Mouse (Mus musculus) hindbrain, embryonic 10.5 days (tissue): ENCODE data around the gene Ywhag. TPM values are rescaled to one million over a fixed set of nuclear protein-coding genes. Genes with fewer than 3 reads are reported as not detected.

ENCODE experiments used
- DNase-seq: peaks from one replicate; pipeline ENCODE4 v3.0.0-alpha.2; 2017; ENCODE audit warnings: low spot score
- H3K27ac ChIP-seq: fragments of 300-500 bp; sonication (generic); 2 replicates; pipeline ENCODE4 v1.5.1; 2016; ENCODE audit warnings: mild to moderate bottlenecking, moderate library complexity
- H3K27me3 ChIP-seq: fragments of 300-500 bp; sonication (generic); 2 replicates; pipeline ENCODE4 v1.6.1; 2016; ENCODE audit warnings: mild to moderate bottlenecking; ENCODE audit not compliant: poor library complexity, insufficient read depth, severe bottlenecking
- H3K36me3 ChIP-seq: fragments of 300-500 bp; sonication (generic); 2 replicates; pipeline ENCODE4 v1.6.1; 2016; ENCODE audit warnings: mild to moderate bottlenecking, moderate library complexity
- H3K4me1 ChIP-seq: fragments of 300-500 bp; sonication (generic); replicated peaks from 2 replicates; pipeline ENCODE4 v1.6.1; 2016; ENCODE audit warnings: mild to moderate bottlenecking
- H3K4me3 ChIP-seq: fragments of 300-500 bp; sonication (generic); 2 replicates; pipeline ENCODE4 v1.5.1; 2016; ENCODE audit warnings: mild to moderate bottlenecking, moderate library complexity
- H3K9me3 ChIP-seq: fragments of 300-500 bp; sonication (generic); 2 replicates; pipeline ENCODE4 v1.6.1; 2016; ENCODE audit warnings: mild to moderate bottlenecking, moderate library complexity
- WGBS: fragments of 180-500 bp; shearing (Covaris S2); methylation state at CpG from one replicate; pipeline ENCODE4 v1.1.7; 2016; 5-methylcytosine and 5-hydroxymethylcytosine counted together
- polyA plus RNA-seq: library from polyadenylated mRNA; unstranded; fragments of >200 nt; fragmentation: Nextera tagmentation; extraction: Ambion mirVana; gene quantifications from 2 replicates; pipeline ENCODE4 v1.2.1, GENCODE M21; 2016

Ywhag gene
- polyA plus RNA-seq, 1 experiment from 2014 or later, result 348 TPM

DNA sequence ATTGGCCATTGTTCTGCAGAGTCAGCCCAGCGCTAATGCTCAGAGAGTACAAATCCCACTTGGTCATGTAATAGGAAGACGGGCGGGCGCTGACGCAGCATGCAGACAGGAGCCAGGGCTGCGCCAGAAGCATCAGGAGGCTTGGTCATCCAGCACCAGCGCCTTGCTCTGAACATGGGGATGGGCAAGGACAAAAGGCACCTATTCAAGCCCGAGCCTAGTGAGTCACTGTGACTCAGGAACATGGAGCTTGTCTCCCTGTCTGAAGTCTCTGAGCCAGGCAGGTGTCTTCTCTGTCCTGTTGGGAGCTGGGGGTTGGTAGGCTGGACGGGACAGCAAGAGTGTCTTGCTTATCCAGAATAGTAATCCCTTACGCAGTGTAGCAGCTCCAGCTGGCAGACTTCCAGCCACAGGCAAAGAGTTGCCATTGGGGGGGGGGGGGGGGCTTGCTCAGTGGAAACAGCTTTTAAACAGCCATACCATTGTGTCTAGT is 11.5 kb upstream of the Ywhag start:
- no peak for DNase-seq
- no peaks in the 10 kb centered on the region for H3K9me3 ChIP-seq
- 69% methylated on average over 10 of the region's 10 CpGs for WGBS
- no peaks in the 10 kb centered on the region for H3K36me3 ChIP-seq
- H3K27me3 ChIP-seq, result no peaks in the 10 kb centered on the region
- H3K4me1 ChIP-seq, result peaks cover 12% of the 10 kb centered on the region
- no peak overlapping the region for H3K4me3 ChIP-seq
- 0 out of 2 replicates have a peak overlapping the region, but pooled peaks have one; percentile 1 for H3K27ac ChIP-seq

- H3K4me3 ChIP-seq, result no peak overlapping the region
- H3K9me3 ChIP-seq, result no peaks in the 10 kb centered on the region
- no peak overlapping the region for H3K27ac ChIP-seq
- no peak for DNase-seq
- H3K27me3 ChIP-seq, result no peaks in the 10 kb centered on the region
- peaks cover 12% of the 10 kb centered on the region for H3K4me1 ChIP-seq
- 78% methylated on average over 6 of the region's 6 CpGs for whole genome bisulfite sequencing
- no peaks in the 10 kb centered on the region for H3K36me3 ChIP-seq
Observed at GRCm38 (mm10) chr5:135942710-135943109, 8.3 kb upstream of the Ywhag start.

DNA sequence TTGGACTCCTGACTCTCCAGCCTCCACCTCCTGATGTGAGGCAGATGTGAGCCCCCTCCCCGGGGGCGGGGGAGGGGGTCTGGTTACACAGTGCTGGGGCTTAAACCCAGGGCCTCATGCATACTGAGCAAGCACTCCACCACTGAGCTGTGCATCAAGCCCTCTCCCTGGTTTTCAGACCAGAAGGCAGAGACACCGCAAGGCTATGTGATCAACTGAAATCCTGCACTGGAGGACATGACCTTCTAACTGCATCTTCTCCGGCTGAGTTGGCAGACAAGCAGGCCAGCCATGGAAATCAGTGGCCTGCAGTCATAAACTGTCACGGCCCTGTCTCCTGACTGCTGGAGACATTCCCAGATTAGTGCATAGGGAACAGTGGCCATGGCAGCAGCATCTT is 6.2 kb upstream of the Ywhag start:
- 64% methylated on average over 5 of the region's 5 CpGs for WGBS
- no peak overlapping the region for H3K27ac ChIP-seq
- H3K4me1 ChIP-seq, result no peaks in the 10 kb centered on the region
- DNase-seq, result no peak
- no peaks in the 10 kb centered on the region for H3K27me3 ChIP-seq
- no peaks in the 10 kb centered on the region for H3K9me3 ChIP-seq
- no peak overlapping the region for H3K4me3 ChIP-seq
- no peaks in the 10 kb centered on the region for H3K36me3 ChIP-seq

GRCm38 (mm10) chr5:135935641-135936190 is 1.3 kb upstream of the Ywhag start:
- Histone ChIP-seq H3K27me3 (no peaks in the 10 kb centered on the region), H3K4me1 (peaks cover 23% of the 10 kb centered on the region), H3K4me3 (no peak overlapping the region), H3K36me3 (peaks cover 18% of the 10 kb centered on the region), H3K9me3 (no peaks in the 10 kb centered on the region), H3K27ac (peak overlapping the region; percentile 98)
- no peak for DNase-seq
- 84% methylated on average over 6 of the region's 6 CpGs for WGBS

DNA sequence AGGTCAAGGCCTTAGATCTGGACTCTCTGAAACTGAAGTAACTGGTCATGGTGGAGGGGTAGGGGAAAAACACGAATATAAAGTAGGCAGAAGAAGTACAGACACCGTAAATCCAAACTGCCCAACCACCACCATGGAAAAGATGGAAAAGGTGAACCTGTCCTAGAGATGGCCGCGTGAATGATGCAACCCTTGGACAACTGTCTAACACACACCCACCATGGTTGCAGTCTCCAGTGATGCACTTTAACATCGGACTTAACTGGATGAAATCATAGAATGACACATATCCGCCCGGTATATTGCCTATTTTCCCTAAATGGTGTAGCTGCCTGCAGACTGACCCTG is 734 bp upstream of the Ywhag start:
- Histone ChIP-seq H3K27ac (peak overlapping the region; percentile 98), H3K9me3 (no peaks in the 10 kb centered on the region), H3K36me3 (peaks cover 24% of the 10 kb centered on the region), H3K4me1 (peaks cover 23% of the 10 kb centered on the region), H3K4me3 (peak overlapping the region; percentile 94), H3K27me3 (no peaks in the 10 kb centered on the region)
- no peak for DNase-seq
- 53% methylated on average over 7 of the region's 7 CpGs for WGBS

GRCm38 (mm10) chr5:135933900-135934441 is 445 bp downstream of the Ywhag start:
- no peaks in the 10 kb centered on the region for H3K27me3 ChIP-seq
- peak overlapping the region; percentile 98 for H3K27ac ChIP-seq
- peak overlapping the region; percentile 94 for H3K4me3 ChIP-seq
- peaks cover 36% of the 10 kb centered on the region for H3K36me3 ChIP-seq
- no peaks in the 10 kb centered on the region for H3K9me3 ChIP-seq
- H3K4me1 ChIP-seq, result peaks cover 23% of the 10 kb centered on the region
- peak; percentile 70 for DNase-seq
- WGBS, result under 1% methylated on average over 35 of the region's 35 CpGs

DNA sequence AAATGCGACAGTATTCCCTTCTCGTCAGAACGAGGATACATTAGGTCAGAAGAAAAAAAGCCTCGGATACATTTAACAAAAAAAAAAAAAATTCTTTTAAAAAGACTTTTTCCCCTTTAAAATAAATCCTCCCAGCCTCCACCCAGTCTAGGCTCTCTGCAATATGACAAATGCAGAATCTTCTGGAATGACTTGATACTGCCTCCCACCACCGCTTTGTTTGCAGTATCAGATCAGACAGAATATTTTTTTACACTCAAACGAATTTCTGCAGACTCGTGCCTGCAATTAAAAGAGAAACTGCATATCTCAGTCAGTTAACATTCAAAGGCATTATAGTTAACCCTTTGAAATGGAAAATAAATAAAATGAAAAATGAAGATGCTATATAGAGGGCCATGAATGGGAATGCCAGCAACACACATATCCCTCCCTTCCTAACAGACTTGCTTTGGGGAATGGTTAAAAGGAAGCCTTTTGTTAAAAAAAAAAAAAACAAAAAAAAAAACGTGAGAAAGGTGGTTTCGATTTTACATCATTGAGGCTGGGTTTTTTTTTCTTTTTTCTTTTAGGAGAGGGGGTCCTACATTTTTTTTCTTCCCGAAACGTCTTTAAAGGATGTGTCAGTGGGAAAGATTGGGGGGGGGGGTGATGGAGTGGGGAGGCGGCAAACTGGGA is 1.1 kb downstream of the Ywhag start:
- no peak for DNase-seq
- peak overlapping the region; percentile 98 for H3K27ac ChIP-seq
- H3K27me3 ChIP-seq, result no peaks in the 10 kb centered on the region
- peak overlapping the region; percentile 94 for H3K4me3 ChIP-seq
- no peaks in the 10 kb centered on the region for H3K9me3 ChIP-seq
- H3K4me1 ChIP-seq, result peaks cover 23% of the 10 kb centered on the region
- peaks cover 41% of the 10 kb centered on the region for H3K36me3 ChIP-seq
- 18% methylated on average over 12 of the region's 12 CpGs for WGBS

DNA sequence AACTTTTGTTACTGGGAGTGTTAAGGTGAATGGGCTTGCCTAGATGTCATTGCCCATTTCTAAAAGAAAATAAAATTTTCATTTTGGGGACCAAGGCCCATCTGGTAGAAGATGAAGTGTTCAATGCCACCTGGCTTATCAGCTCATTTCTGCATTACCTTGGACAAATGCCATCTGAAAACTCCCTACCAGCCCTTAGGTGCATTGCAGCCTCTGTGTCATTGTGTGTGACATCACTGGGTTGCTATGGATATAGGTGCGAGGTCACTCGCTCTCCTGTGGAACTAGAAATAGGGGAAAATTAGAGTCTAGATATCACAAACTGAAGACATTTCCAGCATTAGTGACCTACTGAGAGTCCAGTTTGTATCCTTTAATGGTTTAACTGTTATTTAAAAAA is 2.1 kb downstream of the Ywhag start:
- H3K4me1 ChIP-seq, result peaks cover 23% of the 10 kb centered on the region
- H3K27me3 ChIP-seq, result no peaks in the 10 kb centered on the region
- no peak for DNase-seq
- H3K36me3 ChIP-seq, result peaks cover 51% of the 10 kb centered on the region
- no peak overlapping the region for H3K27ac ChIP-seq
- no peaks in the 10 kb centered on the region for H3K9me3 ChIP-seq
- 85% methylated on average over 2 of the region's 2 CpGs for WGBS
- H3K4me3 ChIP-seq, result peak overlapping the region; percentile 94

- WGBS, result 92% methylated on average over 9 of the region's 9 CpGs
- Histone ChIP-seq H3K36me3 (peaks cover 59% of the 10 kb centered on the region), H3K4me3 (no peak overlapping the region; the same call in 1 of the 2 replicates)
Observed at GRCm38 (mm10) chr5:135931526-135931925, 2.9 kb downstream of the Ywhag start.

GRCm38 (mm10) chr5:135929685-135930424 is 4.6 kb downstream of the Ywhag start:
- no peaks in the 10 kb centered on the region for H3K27me3 ChIP-seq
- H3K4me3 ChIP-seq, result no peak overlapping the region
- H3K27ac ChIP-seq, result no peak overlapping the region
- peaks cover 21% of the 10 kb centered on the region for H3K4me1 ChIP-seq
- peaks cover 76% of the 10 kb centered on the region for H3K36me3 ChIP-seq
- H3K9me3 ChIP-seq, result no peaks in the 10 kb centered on the region
- 80% methylated on average over 6 of the region's 6 CpGs for WGBS
- DNase-seq, result no peak

More at GRCm38 (mm10) chr5:135931526-135931925, 2.9 kb downstream of the Ywhag start:
- peaks cover 23% of the 10 kb centered on the region for H3K4me1 ChIP-seq
- no peaks in the 10 kb centered on the region for H3K27me3 ChIP-seq
- no peak overlapping the region for H3K27ac ChIP-seq
- no peaks in the 10 kb centered on the region for H3K9me3 ChIP-seq
- DNase-seq, result no peak

GRCm38 (mm10) chr5:135923901-135924300 is 10.5 kb downstream of the Ywhag start:
- Histone ChIP-seq H3K36me3 (peaks cover 99% of the 10 kb centered on the region), H3K4me3 (no peak overlapping the region), H3K4me1 (0 out of 2 replicates have a peak, but pooled peaks cover 4% of the 10 kb centered on the region), H3K9me3 (no peaks in the 10 kb centered on the region), H3K27me3 (no peaks in the 10 kb centered on the region), H3K27ac (no peak overlapping the region)
- no peak for DNase-seq
- 95% methylated on average over 7 of the region's 7 CpGs for WGBS

DNA sequence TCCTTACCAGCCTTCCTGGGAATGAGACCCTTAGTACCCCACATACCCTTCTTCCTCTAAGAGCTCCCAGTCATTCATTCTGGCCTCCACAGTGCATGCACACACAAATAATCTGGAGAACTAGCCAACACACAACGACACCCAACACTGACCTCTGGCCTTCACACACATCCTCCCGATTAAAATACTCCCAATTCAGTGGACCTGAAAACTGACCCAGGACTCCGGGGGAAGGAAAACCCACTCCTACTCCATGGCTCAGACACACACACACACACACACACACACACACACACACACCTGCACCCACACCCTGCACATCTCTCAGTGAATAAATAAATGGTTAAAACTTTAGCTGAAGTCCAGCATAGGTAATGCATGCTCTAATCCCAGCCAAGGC is 14.5 kb downstream of the Ywhag start:
- Histone ChIP-seq H3K27me3 (no peaks in the 10 kb centered on the region), H3K9me3 (no peaks in the 10 kb centered on the region), H3K27ac (no peak overlapping the region), H3K4me1 (no peaks in the 10 kb centered on the region), H3K36me3 (peaks cover 98% of the 10 kb centered on the region), H3K4me3 (no peak overlapping the region)
- DNase-seq, result no peak
- WGBS, result 85% methylated on average over 3 of the region's 3 CpGs

DNA sequence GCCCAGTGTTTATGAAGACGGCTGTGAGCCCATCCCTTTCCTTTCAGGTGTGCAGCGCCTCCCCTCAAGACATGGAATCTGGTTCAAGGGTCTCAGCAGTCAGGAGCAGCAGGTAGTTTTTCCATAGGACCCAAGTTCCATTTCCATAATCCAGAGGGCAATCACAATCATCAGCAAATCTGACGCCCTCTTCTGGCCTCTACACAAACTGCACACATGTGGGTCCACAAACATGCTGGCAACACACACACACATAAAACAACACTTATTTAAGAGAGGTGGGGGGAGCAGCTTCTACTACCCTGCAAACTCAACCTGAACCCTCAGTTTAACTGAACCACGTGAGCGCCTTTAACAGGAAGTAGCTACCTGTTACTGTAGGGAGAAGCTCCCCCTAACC is 15.8 kb downstream of the Ywhag start:
- H3K4me1 ChIP-seq, result 0 out of 2 replicates have a peak, but pooled peaks cover 7% of the 10 kb centered on the region
- no peaks in the 10 kb centered on the region for H3K9me3 ChIP-seq
- WGBS, result 96% methylated on average over 5 of the region's 5 CpGs
- no peak overlapping the region for H3K4me3 ChIP-seq
- H3K27ac ChIP-seq, result no peak overlapping the region
- DNase-seq, result no peak
- H3K27me3 ChIP-seq, result no peaks in the 10 kb centered on the region
- peaks cover 98% of the 10 kb centered on the region for H3K36me3 ChIP-seq
